Mouse (Mus musculus) embryo, embryonic 10.5 days (tissue): ENCODE results near the gene Ppard.
"Not testable (repeated sequence)": the region's sequence is repeated elsewhere in the genome, so short reads cannot be mapped to it uniquely, and the experiment has no call there.

ENCODE experiments used
- DNase-seq: peaks from one replicate; pipeline ENCODE4 v3.0.0-alpha.2; 2015; ENCODE audit warnings: low spot score

Gene Ppard

GRCm38 (mm10) chr17:28315611-28316160 lies 83.2 kb downstream of the Ppard start:
- DNase-seq = no peak

- no peak for DNase-seq
These were observed 84.0 kb downstream of the Ppard start for GRCm38 (mm10) chr17:28316476-28316875.

GRCm38 (mm10) chr17:28317091-28317490 lies 84.6 kb downstream of the Ppard start:
- no peak for DNase-seq

- DNase-seq = no peak
These were observed 85.2 kb downstream of the Ppard start for GRCm38 (mm10) chr17:28317725-28318124.

GRCm38 (mm10) chr17:28321700-28322099 lies 89.2 kb downstream of the Ppard start:
- DNase-seq = no peak

GRCm38 (mm10) chr17:28323786-28324185 lies 91.3 kb downstream of the Ppard start:
- DNase-seq = no peak

- DNase-seq = not testable (repeated sequence)
These were observed 91.9 kb downstream of the Ppard start for GRCm38 (mm10) chr17:28324416-28324815.

- DNase-seq = no peak
These were observed 93.3 kb downstream of the Ppard start for GRCm38 (mm10) chr17:28325751-28326150.

GRCm38 (mm10) chr17:28326951-28327350 lies 94.5 kb downstream of the Ppard start:
- DNase-seq = no peak

- no peak for DNase-seq
These were observed 95.3 kb downstream of the Ppard start for GRCm38 (mm10) chr17:28327673-28328325.

GRCm38 (mm10) chr17:28328366-28328928 lies 95.9 kb downstream of the Ppard start, which contains the start of gene Rpl10a:
Gene Rpl10a (plus strand): TSS chr17:28328471.
- peak; percentile 97 for DNase-seq

GRCm38 (mm10) chr17:28328946-28329345 lies 96.4 kb downstream of the Ppard start:
- DNase-seq = no peak

- DNase-seq = peak; percentile 28
These were observed 97.2 kb downstream of the Ppard start for GRCm38 (mm10) chr17:28329503-28330231.

GRCm38 (mm10) chr17:28330232-28330546 lies 97.7 kb downstream of the Ppard start:
- DNase-seq = no peak

- DNase-seq = not testable (repeated sequence)
These were observed 98.1 kb downstream of the Ppard start for GRCm38 (mm10) chr17:28330590-28330989.

- DNase-seq = peak; percentile 29
These were observed 99.0 kb downstream of the Ppard start for GRCm38 (mm10) chr17:28331241-28332112.

GRCm38 (mm10) chr17:28332113-28332914 lies 99.8 kb downstream of the Ppard start:
- DNase-seq = no peak

GRCm38 (mm10) chr17:28332915-28333546 lies 100.5 kb downstream of the Ppard start:
- peak; percentile 46 for DNase-seq

- DNase-seq = no peak
These were observed 102.8 kb downstream of the Ppard start for GRCm38 (mm10) chr17:28335267-28335666.

- DNase-seq = no peak
These were observed 105.0 kb downstream of the Ppard start for GRCm38 (mm10) chr17:28337547-28337946.

GRCm38 (mm10) chr17:28340578-28340977 lies 108.1 kb downstream of the Ppard start:
- no peak for DNase-seq
